Mouse (Mus musculus) olfactory bulb, adult 2 months (tissue): ENCODE data around the gene Tmem72. TPM values are rescaled to one million over a fixed set of nuclear protein-coding genes. Genes with fewer than 3 reads are reported as not detected.

ENCODE experiments used
- H3K27ac ChIP-seq: fragments of 200-500 bp; 2 replicates; pipeline ENCODE4 v1.5.1; 2012; ENCODE audit warnings: low read depth, low read length; ENCODE audit not compliant: insufficient read depth
- H3K4me1 ChIP-seq: fragments of 200-500 bp; 2 replicates; pipeline ENCODE4 v1.6.1; 2012; ENCODE audit warnings: low read length; ENCODE audit not compliant: control insufficient read depth, insufficient read depth
- H3K4me3 ChIP-seq: fragments of 200-500 bp; 2 replicates; pipeline ENCODE4 v1.5.1; 2012; ENCODE audit warnings: mild to moderate bottlenecking, low read depth, low read length, moderate library complexity; ENCODE audit not compliant: insufficient read depth
- CTCF ChIP-seq: fragments of 200-500 bp; IDR thresholded peaks from 2 replicates; pipeline ENCODE4 v1.5.1; 2012; ENCODE audit warnings: low read depth, mild to moderate bottlenecking, low read length, moderate library complexity; ENCODE audit not compliant: insufficient read depth
- POLR2A ChIP-seq: fragments of 200-500 bp; IDR thresholded peaks from 2 replicates; pipeline ENCODE4 v1.6.1; 2012; ENCODE audit warnings: mild to moderate bottlenecking, low read depth, low read length, moderate library complexity; ENCODE audit not compliant: insufficient read depth
- WGBS: fragments of 180-500 bp; shearing (Covaris S2); methylation state at CpG from one replicate; pipeline ENCODE4 v1.1.7; 2018; 5-methylcytosine and 5-hydroxymethylcytosine counted together
- polyA plus RNA-seq: library from polyadenylated mRNA; stranded (reverse); fragments of >200 nt; gene quantifications from 2 replicates; pipeline ENCODE4 v1.2.4, GENCODE M21; 2012; ENCODE audit warnings: low replicate concordance; ENCODE audit not compliant: missing spikeins, insufficient read depth, insufficient read length

Gene Tmem72
- polyA plus RNA-seq, 1 experiment, result not detected

- Histone ChIP-seq H3K4me1 (no peaks in the 10 kb centered on the region), H3K4me3 (no peak overlapping the region), H3K27ac (no peak overlapping the region)
- TF ChIP-seq CTCF (no peak), POLR2A (no peak)
- 72% methylated on average over 4 of the region's 4 CpGs for WGBS
Measured at GRCm38 (mm10) chr6:116643881-116644280, 72.8 kb downstream of the Tmem72 start.

DNA sequence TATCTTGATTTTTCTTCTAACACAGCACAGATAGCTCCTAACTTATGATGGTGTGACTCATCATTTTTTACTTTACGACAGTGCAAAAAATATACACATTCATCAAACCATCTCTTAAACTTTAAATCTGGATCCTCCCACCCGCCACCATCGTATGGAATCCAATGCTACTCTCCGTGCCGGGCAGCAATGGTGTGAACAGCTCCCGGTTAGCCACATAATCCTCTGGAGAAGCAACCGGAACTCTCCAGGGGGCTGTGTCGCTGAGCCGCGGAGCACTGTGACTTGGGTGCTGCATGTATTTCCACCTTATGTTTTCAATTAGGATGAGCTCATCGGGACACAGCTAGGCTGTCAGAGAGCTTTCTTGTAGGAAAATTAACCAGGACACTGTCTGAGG is 73.8 kb downstream of the Tmem72 start:
- no peak overlapping the region for H3K27ac ChIP-seq
- no peak overlapping the region for H3K4me3 ChIP-seq
- TF ChIP-seq CTCF (no peak), POLR2A (no peak)
- WGBS, result 76% methylated on average over 11 of the region's 11 CpGs
- H3K4me1 ChIP-seq, result no peaks in the 10 kb centered on the region

- TF ChIP-seq CTCF (no peak), POLR2A (no peak)
- WGBS, result 80% methylated on average over 2 of the region's 2 CpGs
Measured at GRCm38 (mm10) chr6:116639663-116640062, 77.0 kb downstream of the Tmem72 start.

GRCm38 (mm10) chr6:116638871-116639270 is 77.8 kb downstream of the Tmem72 start:
- H3K4me1 ChIP-seq, result no peaks in the 10 kb centered on the region; the same call in 1 of the 2 replicates
- no peak overlapping the region for H3K27ac ChIP-seq
- no peak for TF ChIP-seq CTCF
- no peak for TF ChIP-seq POLR2A
- no peak overlapping the region for H3K4me3 ChIP-seq
- WGBS, result 87% methylated on average over 2 of the region's 2 CpGs

More at GRCm38 (mm10) chr6:116639663-116640062, 77.0 kb downstream of the Tmem72 start:
- H3K27ac ChIP-seq, result no peak overlapping the region
- H3K4me1 ChIP-seq, result no peaks in the 10 kb centered on the region; the same call in 1 of the 2 replicates
- H3K4me3 ChIP-seq, result no peak overlapping the region

DNA sequence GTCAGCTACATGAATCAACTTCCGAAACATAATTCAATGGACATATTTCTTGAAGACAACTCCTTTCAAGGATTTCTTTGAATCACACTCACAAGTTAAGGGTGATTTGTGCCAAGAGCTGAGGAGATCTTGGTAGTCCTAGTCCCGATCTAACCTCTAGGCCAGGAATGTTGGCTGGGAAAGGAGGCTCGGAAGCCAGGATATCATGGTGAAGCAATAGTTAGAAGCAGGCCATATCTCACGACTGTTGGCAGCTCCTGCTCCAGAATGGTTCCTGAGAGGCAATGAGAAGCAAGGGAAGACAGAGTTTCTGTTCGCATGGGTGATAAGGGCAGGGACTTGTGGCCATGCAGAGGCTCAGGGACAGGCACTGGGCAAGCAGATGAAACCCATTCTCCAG is 79.2 kb downstream of the Tmem72 start:
- Histone ChIP-seq H3K27ac (no peak overlapping the region), H3K4me1 (no peaks in the 10 kb centered on the region; the same call in 1 of the 2 replicates), H3K4me3 (no peak overlapping the region)
- no peak for TF ChIP-seq POLR2A
- TF ChIP-seq CTCF, result no peak
- 92% methylated on average over 5 of the region's 5 CpGs for WGBS

- Histone ChIP-seq H3K27ac (no peak overlapping the region), H3K4me1 (no peaks in the 10 kb centered on the region; the same call in 1 of the 2 replicates), H3K4me3 (no peak overlapping the region)
- WGBS, result 71% methylated on average over 9 of the region's 9 CpGs
- TF ChIP-seq POLR2A (no peak), CTCF (no peak)
Measured at GRCm38 (mm10) chr6:116636581-116637235, 80.0 kb downstream of the Tmem72 start.

- H3K4me1 ChIP-seq, result no peaks in the 10 kb centered on the region; the same call in 1 of the 2 replicates
- 64% methylated on average over 10 of the region's 10 CpGs for WGBS
- H3K4me3 ChIP-seq, result no peak overlapping the region
- no peak overlapping the region for H3K27ac ChIP-seq
- TF ChIP-seq POLR2A (no peak), CTCF (no peak)
Measured at GRCm38 (mm10) chr6:116635251-116636180, 81.2 kb downstream of the Tmem72 start.

DNA sequence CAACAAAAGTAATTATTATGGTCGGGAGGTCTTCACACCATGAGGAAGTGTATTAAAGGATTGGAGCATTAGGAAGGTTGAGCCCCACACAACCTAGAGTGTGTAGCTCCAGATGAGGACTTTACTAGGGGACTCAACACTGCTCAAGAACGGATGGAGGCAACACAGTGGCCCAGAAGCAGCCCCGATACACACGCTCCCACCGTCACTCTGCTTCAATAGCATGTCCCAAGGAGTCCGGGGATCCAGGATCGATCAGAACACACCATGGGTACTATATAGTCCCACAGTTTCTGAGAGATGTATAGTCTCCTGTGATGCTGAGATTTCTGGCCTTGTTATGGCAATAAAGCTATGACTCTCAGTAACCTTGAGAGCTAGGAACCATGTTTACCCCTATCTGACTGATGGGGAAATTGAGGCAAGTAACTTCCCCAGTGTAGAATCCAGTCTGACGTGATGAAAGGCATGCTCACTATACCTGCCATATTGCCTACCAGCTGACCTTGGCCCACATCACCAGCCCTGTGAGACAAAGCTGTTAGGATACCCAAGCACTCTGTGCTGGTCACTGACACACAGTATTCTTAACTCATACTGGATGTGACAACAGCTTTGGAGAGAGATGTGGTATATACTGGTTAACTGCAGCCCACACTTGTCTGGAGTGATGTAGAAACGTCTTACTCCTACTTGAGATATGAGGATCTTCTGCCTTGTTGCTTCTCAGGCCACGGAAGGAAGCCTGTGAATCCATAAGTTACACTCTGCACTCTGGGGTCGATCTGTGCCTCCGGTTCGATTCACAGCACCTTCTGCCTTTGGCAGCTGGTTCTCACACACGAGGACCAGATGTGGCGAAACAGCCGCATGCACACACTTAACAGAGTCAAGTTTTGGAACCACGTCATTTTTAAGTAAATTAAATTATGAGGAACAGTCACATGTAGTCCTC is 82.7 kb downstream of the Tmem72 start:
- no peak for TF ChIP-seq POLR2A
- TF ChIP-seq CTCF, result no peak
- no peaks in the 10 kb centered on the region; the same call in 1 of the 2 replicates for H3K4me1 ChIP-seq
- WGBS, result 94% methylated on average over 17 of the region's 17 CpGs
- H3K27ac ChIP-seq, result no peak overlapping the region
- H3K4me3 ChIP-seq, result no peak overlapping the region
